Mouse (Mus musculus) limb, embryonic 12.5 days (tissue): Measurements from ENCODE around the gene Rfx5. TPM values are rescaled to one million over a fixed set of nuclear protein-coding genes. Genes with fewer than 3 reads are reported as not detected.
"Not testable (repeated sequence)": the region's sequence is repeated elsewhere in the genome, so short reads cannot be mapped to it uniquely, and the experiment has no call there.

ENCODE experiments used
- ATAC-seq: fragments of 200-750 bp; cut with Nextera tagmentation; 2 replicates; pipeline ENCODE4 v1.8.0; 2017; ENCODE audit warnings: low read depth, moderate TSS enrichment; ENCODE audit not compliant: insufficient number of reproducible peaks, insufficient read depth, low FRiP score, low TSS enrichment
- H3K27ac ChIP-seq: fragments of 300-500 bp; sonication (generic); 2 replicates; pipeline ENCODE4 v1.5.1; 2016; ENCODE audit warnings: mild to moderate bottlenecking, moderate library complexity
- H3K27me3 ChIP-seq: fragments of 300-500 bp; sonication (generic); 2 replicates; pipeline ENCODE4 v1.6.1; 2016; ENCODE audit warnings: mild to moderate bottlenecking, moderate library complexity
- H3K36me3 ChIP-seq: fragments of 300-500 bp; sonication (generic); 2 replicates; pipeline ENCODE4 v1.6.1; 2016; ENCODE audit warnings: mild to moderate bottlenecking, moderate library complexity
- H3K4me1 ChIP-seq: fragments of 300-500 bp; sonication (generic); replicated peaks from 2 replicates; pipeline ENCODE4 v1.6.1; 2016
- H3K4me2 ChIP-seq: fragments of 300-500 bp; sonication (generic); 2 replicates; pipeline ENCODE4 v1.6.1; 2016; ENCODE audit warnings: mild to moderate bottlenecking, moderate library complexity
- H3K4me3 ChIP-seq: fragments of 300-500 bp; sonication (generic); replicated peaks from 2 replicates; pipeline ENCODE4 v1.5.1; 2016; ENCODE audit warnings: mild to moderate bottlenecking
- H3K9ac ChIP-seq: fragments of 300-500 bp; sonication (generic); replicated peaks from 2 replicates; pipeline ENCODE4 v1.6.1; 2016; ENCODE audit warnings: mild to moderate bottlenecking, moderate library complexity
- H3K9me3 ChIP-seq: fragments of 300-500 bp; sonication (generic); 2 replicates; pipeline ENCODE4 v1.6.1; 2016; ENCODE audit warnings: mild to moderate bottlenecking, moderate library complexity
- WGBS: fragments of 180-500 bp; shearing (Covaris S2); methylation state at CpG from one replicate; pipeline ENCODE4 v1.1.7; 2016; 5-methylcytosine and 5-hydroxymethylcytosine counted together
- polyA plus RNA-seq: library from polyadenylated mRNA; unstranded; fragments of >200 nt; fragmentation: Nextera tagmentation; extraction: Ambion mirVana; gene quantifications from 2 replicates; pipeline ENCODE4 v1.2.1, GENCODE M21; 2016

The Rfx5 gene
- polyA plus RNA-seq: 13.1 and 15.3 TPM in 2 replicates

- Histone ChIP-seq H3K27me3 (no peaks in the 10 kb centered on the region), H3K4me2 (peak within 1 kb of the TSS; percentile 65), H3K9ac (peak within 1 kb of the TSS; percentile 78), H3K9me3 (no peaks in the 10 kb centered on the region), H3K4me1 (peaks cover 18% of the 10 kb centered on the region), H3K36me3 (peaks cover 50% of the 10 kb centered on the region), H3K27ac (peak within 1 kb of the TSS; percentile 98), H3K4me3 (peak within 1 kb of the TSS; percentile 64)
- WGBS: under 1% methylated on average over 50 of the region's 50 CpGs
- ATAC-seq: peak; percentile 94
Observed at GRCm38 (mm10) chr3:94953764-94954616, at the start of gene Rfx5. Gene Rfx5, plus strand, starts transcription at chr3:94954075.

DNA sequence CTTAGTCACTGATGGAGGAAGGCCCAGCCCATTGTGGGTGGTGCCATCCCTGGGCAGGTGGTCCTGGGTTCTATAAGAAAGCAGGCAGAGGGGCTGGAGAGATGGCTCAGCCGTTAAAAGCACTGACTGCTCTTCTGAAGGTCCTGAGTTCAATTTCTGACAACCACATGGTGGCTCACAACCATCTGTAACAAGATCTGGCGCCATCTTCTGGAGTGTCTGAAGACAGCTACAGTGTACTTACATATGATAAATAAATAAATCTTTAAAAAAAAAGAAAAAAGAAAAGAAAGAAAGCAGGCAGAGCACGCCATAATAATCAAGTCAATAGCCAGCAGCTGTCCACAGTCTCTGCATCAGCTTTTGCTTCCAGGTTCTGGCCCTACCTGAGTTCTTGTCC lies 49.1 kb upstream of the Rfx5 start:
- not testable (repeated sequence) for H3K4me3 ChIP-seq, H3K27ac ChIP-seq, H3K9ac ChIP-seq, ATAC-seq, H3K36me3 ChIP-seq, H3K9me3 ChIP-seq, H3K4me2 ChIP-seq, H3K4me1 ChIP-seq, H3K27me3 ChIP-seq
- WGBS: 65% methylated on average over 3 of the region's 3 CpGs

DNA sequence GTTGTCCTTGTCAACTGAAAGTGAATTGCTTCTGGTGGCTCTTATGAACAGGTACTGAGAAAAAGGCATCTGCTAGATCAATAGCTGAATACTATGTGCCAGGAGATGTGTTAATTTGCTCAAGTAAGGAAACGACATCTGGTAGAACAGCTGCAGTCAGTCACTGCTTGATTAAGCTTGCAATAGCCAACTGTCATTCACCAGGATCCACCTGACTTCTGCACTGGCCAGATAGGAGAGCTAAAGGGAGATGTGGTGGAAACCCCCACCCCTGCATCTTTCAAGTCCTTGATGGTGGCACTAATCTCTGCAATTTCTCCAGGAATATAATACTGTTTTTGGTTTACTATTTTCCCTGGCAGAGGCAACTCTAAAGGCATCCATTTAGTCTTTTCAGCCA lies 47.4 kb upstream of the Rfx5 start:
- Histone ChIP-seq H3K9me3 (no peaks in the 10 kb centered on the region), H3K4me2 (no peak overlapping the region), H3K27ac (no peak overlapping the region), H3K9ac (no peak overlapping the region), H3K36me3 (no peaks in the 10 kb centered on the region), H3K4me3 (no peak overlapping the region), H3K27me3 (no peaks in the 10 kb centered on the region), H3K4me1 (no peaks in the 10 kb centered on the region)
- ATAC-seq: no peak
- WGBS: 55% methylated on average over 1 of the region's 1 CpGs

DNA sequence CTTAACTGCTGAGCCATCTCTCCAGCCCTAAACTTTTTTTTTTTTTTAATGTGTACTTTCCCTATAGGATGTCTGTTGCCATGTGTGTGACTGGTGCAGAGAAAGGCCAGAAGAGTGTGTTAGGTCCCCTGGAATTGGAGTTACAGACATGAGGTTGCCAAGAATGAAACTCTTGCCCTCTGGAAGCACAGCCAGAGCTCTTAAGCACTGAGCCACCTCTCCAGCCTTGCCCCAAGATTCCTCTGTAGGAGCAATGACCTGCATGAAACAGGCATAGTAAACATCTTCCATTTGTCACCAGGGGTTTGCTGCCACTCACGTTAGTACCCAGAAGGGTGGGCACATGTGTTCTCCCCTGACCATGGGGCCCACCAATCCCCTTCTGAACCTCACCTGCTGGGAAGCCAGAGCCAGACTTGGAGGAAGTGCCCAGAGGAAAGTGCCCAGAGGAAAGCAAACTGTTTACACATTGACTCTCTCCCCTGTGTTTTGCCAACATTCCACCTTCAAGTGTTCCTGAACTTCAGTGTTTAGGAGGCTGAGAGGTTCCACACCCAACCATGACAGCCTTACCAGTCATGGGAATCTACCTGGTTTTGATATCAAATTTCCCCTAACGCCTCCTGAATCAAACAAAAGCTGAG lies 42.7 kb upstream of the Rfx5 start:
- no peak overlapping the region for H3K9ac ChIP-seq
- no peaks in the 10 kb centered on the region for H3K4me1 ChIP-seq
- no peaks in the 10 kb centered on the region for H3K36me3 ChIP-seq
- H3K4me2 ChIP-seq: no peak overlapping the region
- no peak for ATAC-seq
- 63% methylated on average over 2 of the region's 2 CpGs for WGBS
- no peak overlapping the region for H3K27ac ChIP-seq
- no peaks in the 10 kb centered on the region for H3K27me3 ChIP-seq
- H3K4me3 ChIP-seq: no peak overlapping the region
- H3K9me3 ChIP-seq: no peaks in the 10 kb centered on the region

DNA sequence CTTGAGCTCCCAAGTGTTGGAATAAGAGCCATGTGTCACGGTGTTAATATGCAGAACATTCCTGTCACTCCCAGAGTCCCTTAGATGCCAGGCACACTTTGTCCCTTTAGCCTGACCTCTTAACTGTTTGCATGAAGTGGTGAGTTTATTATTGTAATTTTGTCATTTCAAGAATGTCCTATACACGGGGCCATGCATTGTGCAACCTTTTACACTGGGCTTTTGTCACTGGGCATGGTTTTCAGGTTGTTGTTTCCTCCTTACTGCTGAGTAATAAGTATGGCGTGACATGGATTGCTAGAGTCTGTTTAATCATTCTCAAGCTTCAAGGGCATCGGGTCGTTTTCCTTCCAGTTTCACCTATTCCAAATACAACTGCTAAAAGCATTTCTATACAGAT lies 40.1 kb upstream of the Rfx5 start:
- 58% methylated on average over 5 of the region's 5 CpGs for WGBS
- Histone ChIP-seq H3K9ac (no peak overlapping the region), H3K27me3 (no peaks in the 10 kb centered on the region), H3K4me1 (no peaks in the 10 kb centered on the region), H3K4me3 (no peak overlapping the region), H3K36me3 (no peaks in the 10 kb centered on the region), H3K9me3 (no peaks in the 10 kb centered on the region), H3K4me2 (no peak overlapping the region), H3K27ac (no peak overlapping the region)
- ATAC-seq: no peak

DNA sequence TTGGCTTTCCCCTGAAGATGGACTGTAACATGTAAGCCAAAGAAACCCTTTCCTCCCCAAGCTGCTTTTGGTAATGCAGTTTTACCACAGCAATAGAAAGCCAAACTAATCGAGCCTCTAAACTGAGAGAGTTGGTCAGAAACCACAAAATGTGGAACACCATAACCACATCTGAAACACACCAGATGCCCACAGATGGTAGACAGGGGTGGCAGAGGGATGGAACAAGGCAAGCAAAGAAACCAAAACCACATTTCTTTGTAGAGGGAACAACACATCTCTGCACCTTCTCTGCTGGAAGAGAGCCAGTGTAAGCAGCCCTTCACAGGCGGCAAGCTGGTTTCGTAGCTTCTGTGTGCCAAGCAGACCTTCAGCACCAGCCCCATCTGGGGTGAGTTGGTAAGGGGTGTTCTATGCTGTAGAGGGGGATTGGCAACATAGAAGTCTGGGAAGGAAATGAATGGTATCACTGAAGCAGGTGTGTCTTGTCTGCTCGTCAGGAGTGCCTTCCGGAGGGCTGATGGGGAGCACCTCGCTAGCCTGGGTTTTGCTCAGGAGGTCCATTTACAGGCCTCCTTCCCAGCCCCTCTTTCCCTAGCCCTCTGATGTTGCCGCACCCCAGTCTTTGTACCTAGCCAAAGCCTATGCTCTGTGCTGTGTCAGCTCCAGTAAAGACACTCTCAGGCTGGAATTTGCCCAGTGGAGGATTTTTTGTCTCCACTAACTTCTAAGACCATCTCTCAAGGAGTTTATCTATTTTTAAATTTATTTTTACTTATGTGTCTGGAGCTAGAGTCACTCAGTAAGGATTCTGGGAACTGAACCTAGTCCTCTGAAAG lies 37.8 kb upstream of the Rfx5 start:
- no peak for ATAC-seq

GRCm38 (mm10) chr3:94917816-94918361 lies 36.0 kb upstream of the Rfx5 start:
- Histone ChIP-seq H3K9me3 (no peaks in the 10 kb centered on the region), H3K27me3 (no peaks in the 10 kb centered on the region), H3K4me2 (no peak overlapping the region), H3K4me1 (0 out of 2 replicates have a peak, but pooled peaks cover 3% of the 10 kb centered on the region), H3K4me3 (no peak overlapping the region), H3K36me3 (no peaks in the 10 kb centered on the region), H3K9ac (no peak overlapping the region), H3K27ac (no peak overlapping the region)
- ATAC-seq: no peak
- WGBS: 67% methylated on average over 14 of the region's 14 CpGs

More for the DNA sequence above, 37.8 kb upstream of the Rfx5 start:
- no peaks in the 10 kb centered on the region for H3K9me3 ChIP-seq
- H3K4me2 ChIP-seq: no peak overlapping the region
- H3K9ac ChIP-seq: no peak overlapping the region
- H3K36me3 ChIP-seq: no peaks in the 10 kb centered on the region
- no peak overlapping the region for H3K27ac ChIP-seq
- H3K4me1 ChIP-seq: no peaks in the 10 kb centered on the region
- H3K4me3 ChIP-seq: no peak overlapping the region
- 84% methylated on average over 7 of the region's 7 CpGs for WGBS
- no peaks in the 10 kb centered on the region for H3K27me3 ChIP-seq

- 39% methylated on average over 4 of the region's 4 CpGs for WGBS
- Histone ChIP-seq H3K27ac (no peak overlapping the region), H3K27me3 (no peaks in the 10 kb centered on the region), H3K4me1 (0 out of 2 replicates have a peak, but pooled peaks cover 3% of the 10 kb centered on the region), H3K9ac (no peak overlapping the region), H3K9me3 (no peaks in the 10 kb centered on the region), H3K36me3 (no peaks in the 10 kb centered on the region), H3K4me3 (no peak overlapping the region), H3K4me2 (no peak overlapping the region)
- ATAC-seq: no peak
Observed at GRCm38 (mm10) chr3:94918845-94919244, 35.0 kb upstream of the Rfx5 start.

DNA sequence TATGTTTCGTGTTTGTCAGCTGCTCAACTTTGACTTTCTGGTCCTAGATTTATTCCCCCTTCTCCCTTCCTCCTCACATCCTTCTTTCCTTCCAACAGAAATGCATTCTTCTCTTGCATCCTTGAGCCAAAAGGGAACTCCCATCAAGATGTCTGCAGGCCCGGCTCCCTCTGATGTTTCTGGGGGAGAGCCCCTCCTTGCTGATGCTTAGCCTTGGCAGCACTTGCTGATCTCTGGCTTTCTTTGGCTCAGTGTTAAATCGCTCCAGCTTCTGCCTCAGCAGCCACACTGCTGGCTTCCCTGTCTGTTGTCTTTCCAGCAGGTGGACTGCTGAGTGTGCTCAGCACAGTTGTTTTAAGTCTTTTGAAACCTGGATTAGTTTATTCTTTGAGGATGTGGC lies 32.8 kb upstream of the Rfx5 start:
- no peak overlapping the region for H3K27ac ChIP-seq
- H3K4me3 ChIP-seq: no peak overlapping the region
- H3K9me3 ChIP-seq: no peaks in the 10 kb centered on the region
- H3K27me3 ChIP-seq: no peaks in the 10 kb centered on the region
- H3K4me1 ChIP-seq: 0 out of 2 replicates have a peak, but pooled peaks cover 3% of the 10 kb centered on the region
- H3K4me2 ChIP-seq: no peak overlapping the region
- no peaks in the 10 kb centered on the region for H3K36me3 ChIP-seq
- no peak for ATAC-seq
- no peak overlapping the region for H3K9ac ChIP-seq
- 51% methylated on average over 3 of the region's 3 CpGs for WGBS

DNA sequence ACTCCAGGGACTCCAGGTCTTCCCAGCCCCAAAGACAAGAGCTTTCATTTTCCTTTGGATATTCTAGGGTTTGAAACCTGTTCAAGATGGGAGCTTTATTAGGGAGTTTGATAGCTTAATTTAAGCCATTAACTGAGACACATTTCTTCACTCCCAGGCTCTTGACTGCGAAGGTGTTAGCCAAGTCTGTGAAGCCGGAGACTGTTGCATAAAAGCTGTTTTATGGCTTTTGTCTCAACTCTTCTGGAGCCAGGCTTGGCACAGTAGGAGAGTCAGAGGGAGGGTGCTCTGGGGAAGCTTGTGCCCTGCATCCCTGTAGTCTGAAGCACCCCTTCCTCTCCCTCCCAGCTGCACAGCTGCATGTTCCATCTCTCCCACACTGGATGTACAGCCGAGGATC lies 31.5 kb upstream of the Rfx5 start:
- 0 out of 2 replicates have a peak, but pooled peaks cover 3% of the 10 kb centered on the region for H3K4me1 ChIP-seq
- no peaks in the 10 kb centered on the region for H3K9me3 ChIP-seq
- no peaks in the 10 kb centered on the region for H3K27me3 ChIP-seq
- no peak overlapping the region for H3K4me2 ChIP-seq
- H3K36me3 ChIP-seq: no peaks in the 10 kb centered on the region
- WGBS: 20% methylated on average over 3 of the region's 3 CpGs
- no peak for ATAC-seq
- H3K27ac ChIP-seq: no peak overlapping the region
- no peak overlapping the region for H3K4me3 ChIP-seq
- H3K9ac ChIP-seq: no peak overlapping the region

DNA sequence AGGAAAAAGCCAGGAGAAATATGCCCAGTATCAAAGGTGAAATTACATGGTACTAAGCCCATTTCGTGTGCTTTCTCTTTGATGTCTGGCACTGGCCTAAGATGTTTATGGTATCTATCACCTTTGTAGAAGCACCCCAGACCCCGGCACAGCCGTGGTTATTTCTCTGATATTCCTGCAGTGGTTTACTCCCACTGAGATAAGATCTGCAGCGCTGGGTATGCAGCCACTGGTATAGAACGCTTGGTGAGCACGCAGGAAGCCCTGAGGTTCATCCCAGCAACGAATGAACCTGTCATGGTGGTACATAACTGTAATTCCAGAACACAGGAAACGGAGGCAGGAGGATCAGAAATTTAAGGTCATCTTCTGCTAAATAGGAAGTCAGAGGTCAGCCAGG lies 29.2 kb upstream of the Rfx5 start:
- no peak overlapping the region for H3K4me3 ChIP-seq
- H3K9ac ChIP-seq: no peak overlapping the region
- no peak overlapping the region for H3K27ac ChIP-seq
- H3K4me1 ChIP-seq: 0 out of 2 replicates have a peak, but pooled peaks cover 3% of the 10 kb centered on the region
- no peak overlapping the region for H3K4me2 ChIP-seq
- H3K9me3 ChIP-seq: no peaks in the 10 kb centered on the region
- H3K36me3 ChIP-seq: no peaks in the 10 kb centered on the region
- ATAC-seq: no peak
- WGBS: 40% methylated on average over 8 of the region's 8 CpGs
- H3K27me3 ChIP-seq: no peaks in the 10 kb centered on the region
